Mouse (Mus musculus) G1E-ER4 (cell line): ENCODE measurements at regions not wholly inside any gene's neighbourhood (a gene's known extent, or its start where the extent isn't known, plus 50 kb on each side); places are given as distances from the start of the nearest gene placed in this dataset.

Experiments used
- GATA1 ChIP-seq: IDR thresholded peaks from one replicate; pipeline ENCODE4 v1.8.0; 2012; ENCODE audit warnings: low read length, inconsistent platforms

GRCm38 (mm10) chr15:50585496-50585895, 3299.2 kb upstream of the Gm7489 start:
- no peak for TF ChIP-seq GATA1
